Mouse (Mus musculus): ENCODE measurements around the gene Lhx2.

GRCm38 (mm10) chr2:38353664-38354063 lies 14.6 kb downstream of the Lhx2 start:
- TF ChIP-seq TAL1 (IDR thresholded peaks at IDR 0.05; ENCODE audit: low read length) (no peak), GATA1 (IDR thresholded peaks at IDR 0.05; ENCODE audit: low read length) (no peak)
